Mouse (Mus musculus) embryonic fibroblast, embryonic 13.5 days (primary cell): ENCODE data around the gene Tsr1. TPM values are rescaled to one million over a fixed set of nuclear protein-coding genes. Genes with fewer than 3 reads are reported as not detected.

Experiments used
- H3K27ac ChIP-seq: 2 replicates; pipeline ENCODE4 v1.5.1; 2012; ENCODE audit warnings: low read length, control low read depth, inconsistent platforms; ENCODE audit not compliant: insufficient read depth
- H3K4me1 ChIP-seq: 2 replicates; pipeline ENCODE4 v1.6.1; 2011; ENCODE audit warnings: low read length; ENCODE audit not compliant: control insufficient read depth, insufficient read depth
- H3K4me3 ChIP-seq: 2 replicates; pipeline ENCODE4 v1.5.1; 2011; ENCODE audit warnings: mild to moderate bottlenecking, control low read depth, low read length; ENCODE audit not compliant: insufficient read depth
- CTCF ChIP-seq: IDR thresholded peaks from 2 replicates; pipeline ENCODE4 v1.5.1; 2011; ENCODE audit warnings: mild to moderate bottlenecking, control low read depth, low read length, moderate library complexity, borderline replicate concordance; ENCODE audit not compliant: insufficient read depth
- POLR2A ChIP-seq: IDR thresholded peaks from 2 replicates; pipeline ENCODE4 v1.6.1; 2011; ENCODE audit warnings: low read depth, mild to moderate bottlenecking, control low read depth, low read length, moderate library complexity
- polyA plus RNA-seq: library from polyadenylated mRNA; stranded (reverse); fragments of >200 nt; gene quantifications from 2 replicates; pipeline ENCODE4 v1.2.4, GENCODE M21; 2011; ENCODE audit warnings: low read depth; ENCODE audit not compliant: missing spikeins, insufficient read length

Tsr1 gene
- polyA plus RNA-seq, 1 experiment, result 64.3 TPM

DNA sequence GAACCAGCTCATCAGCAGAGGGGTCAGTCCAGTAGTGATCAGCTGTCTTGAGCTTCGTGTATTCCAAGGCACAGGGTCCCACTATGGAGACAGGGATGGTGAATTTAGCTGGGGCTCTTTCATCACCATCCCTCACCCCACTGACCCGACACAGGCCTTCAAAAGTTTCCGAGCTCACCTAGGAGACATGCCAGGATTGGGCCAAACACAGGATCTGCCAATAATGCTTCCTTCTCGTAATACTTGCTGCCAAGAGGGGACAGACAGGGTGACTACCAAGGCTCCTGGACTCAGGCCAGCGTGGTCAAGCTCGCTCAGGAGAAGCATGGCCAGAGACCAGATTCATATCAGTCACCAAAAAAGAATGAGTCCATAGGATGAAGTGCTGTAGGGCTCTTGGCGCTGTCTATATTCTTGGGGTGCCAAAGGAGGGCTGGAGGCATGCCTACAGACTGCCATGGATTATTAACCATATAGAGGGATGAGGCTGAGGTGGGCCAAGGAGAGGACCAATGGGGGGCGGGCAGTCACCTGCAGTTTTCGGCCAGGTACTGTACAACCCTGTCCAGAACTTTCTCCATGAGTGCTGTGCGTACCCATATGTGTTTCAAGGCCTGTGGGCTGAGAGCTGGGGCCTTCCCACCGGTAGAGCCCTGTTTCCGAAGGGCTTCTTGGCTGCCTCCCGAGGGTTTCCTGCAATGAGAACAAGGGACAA lies 29.7 kb upstream of the Tsr1 start:
- TF ChIP-seq CTCF (no peak), POLR2A (no peak)
- Histone ChIP-seq H3K4me3 (no peak overlapping the region), H3K4me1 (peaks cover 4% of the 10 kb centered on the region), H3K27ac (no peak overlapping the region)

DNA sequence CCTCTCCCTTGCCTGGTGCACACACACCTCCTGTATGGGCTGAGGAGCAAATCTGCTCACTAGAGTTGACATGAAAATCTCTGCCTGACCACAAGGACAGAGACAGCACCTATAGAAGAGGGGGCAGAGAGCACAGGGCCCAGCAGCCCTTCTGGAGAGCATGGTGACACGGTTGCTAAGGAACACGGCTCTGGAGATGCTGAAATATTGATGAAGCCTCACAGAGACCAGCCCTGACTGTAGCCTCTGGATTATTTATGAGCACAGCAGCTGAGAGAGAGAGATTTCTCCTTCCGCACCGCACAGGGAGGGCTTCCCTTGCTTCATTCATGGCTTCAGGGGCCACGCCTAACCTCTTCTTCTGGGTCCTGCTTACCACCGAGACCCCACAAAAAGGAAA lies 28.3 kb upstream of the Tsr1 start:
- Histone ChIP-seq H3K27ac (no peak overlapping the region), H3K4me1 (peaks cover 4% of the 10 kb centered on the region), H3K4me3 (no peak overlapping the region)
- TF ChIP-seq CTCF (no peak), POLR2A (no peak)

DNA sequence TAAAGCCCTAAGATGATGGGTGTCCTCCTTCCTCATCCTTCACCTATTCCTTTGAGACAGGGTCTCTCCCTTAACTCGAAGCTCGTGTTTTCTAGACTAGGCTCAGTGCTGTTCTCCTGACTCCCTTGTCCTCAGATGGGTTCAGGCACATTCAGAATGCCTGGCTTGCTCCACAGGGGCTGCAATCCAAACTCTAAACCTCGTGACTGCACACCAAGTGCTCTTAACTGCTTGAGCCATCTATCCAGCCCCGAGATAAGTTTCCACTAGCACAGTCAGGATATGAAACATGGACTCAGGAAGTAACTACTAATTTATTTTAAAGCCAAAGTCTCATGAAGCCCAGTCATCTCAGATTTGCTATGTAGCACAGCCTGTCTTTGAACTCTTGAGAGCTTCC lies 27.3 kb upstream of the Tsr1 start:
- TF ChIP-seq CTCF (no peak), POLR2A (no peak)
- H3K4me3 ChIP-seq, result no peak overlapping the region
- no peak overlapping the region for H3K27ac ChIP-seq
- H3K4me1 ChIP-seq, result peaks cover 4% of the 10 kb centered on the region

DNA sequence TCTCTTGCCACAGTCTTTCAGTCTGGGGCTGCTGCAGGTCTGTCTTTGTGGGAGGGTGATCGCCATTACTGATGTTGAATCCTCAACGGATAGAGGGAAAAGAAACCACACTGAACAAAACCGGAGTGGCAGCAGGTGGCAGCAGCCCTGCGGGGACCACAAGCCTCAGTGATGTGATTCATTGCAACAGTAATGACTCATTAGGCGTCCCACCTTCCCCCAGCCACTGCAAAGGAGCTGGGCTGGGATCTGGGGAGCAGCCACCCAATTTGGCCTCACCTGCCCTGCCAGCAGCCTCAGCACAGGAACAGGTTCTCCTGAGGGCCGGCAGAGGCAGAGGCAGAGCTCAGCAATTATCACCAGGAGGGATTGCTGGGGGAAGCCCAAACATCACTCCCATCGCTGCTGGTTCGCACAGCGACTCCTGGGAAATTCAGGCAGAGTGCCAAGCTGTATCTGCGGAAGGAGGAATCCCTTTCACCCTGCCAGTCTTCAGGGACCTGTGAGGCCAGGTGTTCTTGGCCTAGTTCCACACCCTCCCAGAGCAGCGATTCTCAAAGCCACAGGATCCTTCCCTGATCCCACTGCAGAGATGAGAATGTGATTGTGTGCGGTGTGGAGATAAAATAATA lies 26.8 kb upstream of the Tsr1 start:
- peaks cover 4% of the 10 kb centered on the region for H3K4me1 ChIP-seq
- no peak overlapping the region for H3K4me3 ChIP-seq
- TF ChIP-seq POLR2A, result no peak
- no peak for TF ChIP-seq CTCF
- H3K27ac ChIP-seq, result no peak overlapping the region

DNA sequence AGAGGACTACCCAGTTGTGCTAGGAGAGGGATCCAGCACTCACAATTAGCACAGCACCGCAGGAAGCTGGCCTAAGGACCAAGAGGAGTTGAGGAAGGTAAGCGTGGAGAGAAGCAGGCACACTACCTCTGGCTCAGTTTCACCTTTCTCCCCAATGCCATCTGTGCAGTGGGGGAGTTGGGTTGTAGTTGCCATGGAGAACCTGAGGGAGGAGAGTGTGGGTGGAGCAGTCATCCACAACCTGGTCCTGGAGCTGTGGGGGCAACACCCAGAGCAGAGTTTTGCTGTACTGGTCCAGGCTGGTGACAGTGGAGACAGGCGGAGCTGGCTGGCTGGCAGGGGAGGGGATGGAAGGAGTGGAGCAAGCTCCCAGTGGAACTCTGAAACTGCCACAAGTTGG lies 23.2 kb upstream of the Tsr1 start:
- no peak overlapping the region for H3K4me3 ChIP-seq
- no peak overlapping the region for H3K27ac ChIP-seq
- TF ChIP-seq POLR2A (no peak), CTCF (no peak)
- peaks cover 8% of the 10 kb centered on the region for H3K4me1 ChIP-seq

DNA sequence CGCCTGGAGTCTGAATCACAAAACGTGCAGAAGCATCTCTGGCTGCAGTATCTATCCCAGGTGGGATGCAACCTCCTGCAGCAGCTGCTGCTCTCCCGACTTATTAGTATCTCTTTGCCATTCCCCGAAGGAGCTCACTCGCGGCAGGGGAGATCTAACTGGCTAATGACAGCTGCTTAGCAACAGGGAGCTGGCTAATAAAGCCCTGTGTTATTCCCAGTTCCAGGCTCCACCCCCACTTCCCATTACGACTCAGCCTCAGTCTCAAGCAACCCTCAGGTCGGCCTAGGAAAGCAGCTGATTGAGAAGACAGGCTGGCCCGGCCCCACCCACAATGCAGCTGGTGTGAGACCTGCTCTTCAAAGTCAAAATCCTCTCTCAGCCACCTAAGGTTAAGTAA lies 21.1 kb upstream of the Tsr1 start:
- Histone ChIP-seq H3K27ac (no peak overlapping the region), H3K4me3 (no peak overlapping the region)
- no peak for TF ChIP-seq CTCF
- no peak for TF ChIP-seq POLR2A

DNA sequence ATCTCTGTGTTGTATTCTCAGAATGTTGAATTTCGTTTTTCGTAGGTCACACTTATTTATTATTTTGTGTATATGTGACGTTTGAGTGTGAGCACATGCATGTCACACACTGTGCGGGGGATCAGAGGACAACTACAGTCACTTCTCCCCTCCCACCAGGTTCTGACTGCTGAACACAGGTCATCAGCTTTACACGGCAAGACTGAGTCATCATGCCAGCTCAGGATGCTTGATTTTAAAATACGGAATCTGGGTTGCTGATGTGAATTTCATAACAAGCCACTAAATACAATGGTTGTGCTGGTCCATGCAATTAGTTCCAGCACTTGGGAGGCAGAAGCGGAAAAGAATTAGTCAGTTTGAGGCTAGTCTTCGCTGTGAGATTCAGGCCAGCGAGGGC lies 16.9 kb upstream of the Tsr1 start:
- Histone ChIP-seq H3K27ac (0 out of 2 replicates have a peak overlapping the region, but pooled peaks have one; percentile 5), H3K4me3 (no peak overlapping the region), H3K4me1 (0 out of 2 replicates have a peak, but pooled peaks cover 4% of the 10 kb centered on the region)
- no peak for TF ChIP-seq CTCF
- no peak for TF ChIP-seq POLR2A

More for the DNA sequence above, 21.1 kb upstream of the Tsr1 start:
- 0 out of 2 replicates have a peak, but pooled peaks cover 4% of the 10 kb centered on the region for H3K4me1 ChIP-seq

DNA sequence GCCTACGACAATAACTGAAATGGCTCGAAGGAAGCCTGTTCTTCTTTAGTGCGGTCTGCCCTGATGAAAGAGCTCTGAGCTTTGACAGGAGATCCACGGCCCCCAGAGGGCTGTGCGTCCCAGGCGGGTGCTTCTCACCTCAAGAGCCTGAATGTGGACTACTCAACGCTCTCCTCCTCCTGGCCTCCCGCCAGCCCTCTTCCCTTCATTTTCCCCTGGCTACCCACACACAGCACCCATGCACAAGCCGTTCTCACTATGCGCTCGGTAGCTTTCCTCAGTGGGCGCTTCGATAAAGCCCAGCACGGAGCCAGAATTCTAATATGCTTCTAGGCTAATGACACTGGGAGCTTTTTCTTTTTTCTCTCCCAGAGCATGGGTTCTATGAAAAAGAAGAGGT lies 15.9 kb upstream of the Tsr1 start:
- Histone ChIP-seq H3K4me1 (no peaks in the 10 kb centered on the region), H3K27ac (no peak overlapping the region), H3K4me3 (no peak overlapping the region)
- TF ChIP-seq POLR2A, result no peak
- TF ChIP-seq CTCF, result no peak

DNA sequence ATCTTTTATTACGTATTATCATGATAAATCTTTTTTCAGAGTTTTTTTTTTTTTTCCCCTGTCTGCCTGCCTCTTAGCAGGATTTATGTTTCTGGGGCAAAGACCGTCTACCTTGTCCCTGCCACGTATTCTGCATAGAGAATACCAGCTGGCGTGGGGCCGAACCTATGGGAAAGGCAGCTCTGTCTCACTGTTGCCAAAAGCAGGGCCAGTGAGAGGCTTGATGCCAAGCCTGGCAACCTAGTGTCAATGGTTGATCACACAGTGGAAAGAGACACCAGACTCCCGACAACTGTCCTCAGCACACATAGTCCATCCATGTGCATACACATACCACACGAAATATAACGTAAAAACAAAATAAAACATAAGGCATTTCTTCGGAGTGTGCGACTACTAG lies 14.8 kb upstream of the Tsr1 start:
- TF ChIP-seq CTCF, result no peak
- no peak for TF ChIP-seq POLR2A
- no peak overlapping the region for H3K4me3 ChIP-seq
- no peaks in the 10 kb centered on the region for H3K4me1 ChIP-seq
- H3K27ac ChIP-seq, result no peak overlapping the region

DNA sequence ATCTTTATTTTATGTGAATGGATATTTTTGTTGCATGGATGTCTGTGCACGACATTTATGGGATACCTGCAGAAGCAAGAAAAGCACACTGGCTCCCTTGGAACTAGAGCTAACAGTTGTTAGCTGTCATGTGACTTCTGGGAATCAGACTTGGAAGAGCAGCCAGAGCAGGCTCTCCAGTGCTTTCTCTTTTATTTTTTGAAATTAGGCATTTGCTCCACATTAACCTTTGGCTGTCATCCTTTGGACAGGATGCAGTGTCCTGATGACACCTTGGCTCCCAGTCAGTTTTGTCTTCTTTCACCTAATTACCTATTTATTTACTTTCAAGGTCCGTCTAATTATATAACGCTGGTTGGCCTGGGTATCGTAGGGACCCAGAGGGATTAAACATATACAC lies 3.3 kb upstream of the Tsr1 start:
- Histone ChIP-seq H3K27ac (no peak overlapping the region; the same call in 1 of the 2 replicates), H3K4me3 (no peak overlapping the region), H3K4me1 (no peaks in the 10 kb centered on the region; the same call in 1 of the 2 replicates)
- TF ChIP-seq POLR2A (no peak), CTCF (no peak)

DNA sequence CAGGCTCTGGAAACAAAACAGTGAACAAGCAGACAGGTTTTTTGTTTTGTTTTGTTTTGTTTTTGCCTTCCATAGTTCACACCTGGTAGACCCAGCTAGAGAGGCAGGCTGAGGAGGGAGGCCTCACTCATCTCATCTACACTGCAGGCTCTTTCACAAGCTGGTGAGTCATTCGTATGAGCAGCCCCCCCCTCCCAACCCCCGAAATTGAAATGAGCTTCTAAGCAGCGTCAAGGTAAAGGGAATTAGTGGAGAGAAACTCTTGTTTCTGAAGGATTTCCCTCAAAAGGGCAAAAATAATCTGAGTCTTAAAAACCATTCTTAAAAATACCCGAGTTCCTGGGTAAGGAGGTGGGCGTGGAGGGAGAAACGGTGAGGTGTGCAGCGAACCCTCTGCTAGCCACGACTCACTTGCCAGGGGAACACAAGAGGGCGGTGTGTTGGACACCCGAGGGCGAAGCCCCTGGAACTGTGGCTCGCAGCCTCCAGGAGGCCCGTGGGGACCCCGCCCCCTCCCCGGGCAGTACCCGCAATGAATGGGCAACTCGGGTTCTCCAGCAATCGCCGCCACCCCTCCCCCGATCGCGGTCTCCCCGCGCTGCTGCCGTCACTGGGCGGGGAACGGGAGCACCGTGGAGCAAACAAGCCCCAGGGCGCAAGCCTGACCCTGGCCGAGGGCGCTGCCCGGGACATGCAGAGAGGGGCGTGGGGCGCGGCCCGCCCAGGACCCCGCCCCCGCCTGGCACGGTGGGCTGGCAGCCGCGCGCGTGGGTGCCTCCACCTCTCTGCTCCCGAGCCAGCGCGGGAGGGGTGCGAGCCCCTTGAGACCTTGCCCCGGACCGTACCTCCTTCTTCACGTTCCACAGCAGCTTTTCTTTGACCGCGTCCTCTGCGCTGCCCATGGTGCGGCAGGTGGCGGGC lies 1.6 kb upstream of the Tsr1 start:
- H3K27ac ChIP-seq, result peak overlapping the region; percentile 92
- H3K4me3 ChIP-seq, result peak overlapping the region; percentile 88
- no peaks in the 10 kb centered on the region; the same call in 1 of the 2 replicates for H3K4me1 ChIP-seq
- TF ChIP-seq CTCF (peak; percentile 54; the same call in 1 of the 2 replicates), POLR2A (0 out of 2 replicates have a peak, but pooled peaks have one; percentile 10)
